Mouse (Mus musculus): ENCODE measurements around the gene Ppp4r4. TPM values are rescaled to one million over a fixed set of nuclear protein-coding genes. Genes with fewer than 3 reads are reported as not detected.
A peak's percentile ranks its signal among the peaks of the same experiment; 100 is the strongest.
"Not testable (repeated sequence)": the region's sequence is repeated elsewhere in the genome, so short reads cannot be mapped to it uniquely, and the experiment has no call there.

Gene Ppp4r4
- total RNA-seq, 2 experiments from 2014 or later = not detected

DNA sequence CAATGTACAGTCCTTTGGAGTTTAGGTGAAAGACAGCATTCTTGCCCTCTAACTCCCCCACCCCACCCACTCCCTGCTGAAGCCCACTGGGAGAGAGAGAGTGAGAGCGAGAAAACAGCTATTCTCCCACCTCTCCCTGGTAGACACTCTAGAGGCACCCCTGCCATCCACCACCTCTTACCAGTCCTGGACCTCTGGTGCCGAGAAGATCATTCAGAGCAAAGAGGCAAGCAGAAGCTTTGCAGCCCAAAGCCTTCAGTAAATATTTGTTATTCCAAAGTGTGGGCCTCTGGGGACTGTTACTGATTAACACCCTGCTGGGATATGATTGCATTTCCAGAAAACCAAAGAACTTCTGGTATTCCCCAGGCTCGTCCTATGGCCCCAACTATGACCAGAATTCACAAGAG, 99.1 kb downstream of the Ppp4r4 start, which contains the start of gene Serpina10:
Gene Serpina10, minus strand, starts transcription at position 242 of the 410 bp plus-strand sequence.
- ATAC-seq (ENCODE audit: poor library complexity, severe bottlenecking) = no peak

DNA sequence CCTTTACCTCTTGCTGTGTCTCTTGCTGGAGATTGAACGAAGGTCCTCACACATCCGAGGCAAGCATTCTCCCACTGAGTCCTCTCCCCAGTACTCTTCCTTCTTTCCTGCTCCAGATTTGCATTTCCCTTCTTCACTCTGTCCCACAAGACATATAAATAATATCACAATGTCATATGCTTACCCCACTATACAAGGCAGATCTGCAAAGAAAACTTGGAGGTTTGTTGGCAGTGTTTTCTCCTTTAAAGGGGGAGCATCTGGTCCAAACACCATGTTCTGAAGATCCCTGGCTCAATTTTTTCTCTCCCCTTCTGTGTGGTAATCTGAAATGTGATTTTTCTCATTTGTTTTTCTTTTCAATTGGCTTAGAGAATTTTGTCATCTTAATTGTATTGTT, 102.3 kb downstream of the Ppp4r4 start:
- ATAC-seq (ENCODE audit: poor library complexity, severe bottlenecking) = no peak

DNA sequence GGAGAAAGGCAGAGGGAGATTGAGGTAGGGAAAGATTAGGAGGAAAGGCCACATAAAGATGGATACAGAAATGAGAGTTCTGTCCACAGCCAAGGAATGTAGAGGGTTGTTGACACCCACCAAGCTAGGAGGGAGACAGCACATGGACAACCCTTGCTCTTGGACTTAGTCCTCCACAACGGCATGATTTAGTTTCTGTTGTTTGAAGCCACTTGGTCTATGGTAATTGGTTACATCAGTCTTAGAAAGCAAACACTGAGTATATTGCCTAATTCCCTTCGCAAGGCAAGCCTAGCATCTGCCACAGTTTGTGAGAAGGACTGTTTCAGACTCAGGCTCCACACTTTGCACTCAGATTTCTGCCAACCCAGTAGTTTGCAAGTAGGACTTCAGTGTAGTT, 103.8 kb downstream of the Ppp4r4 start:
- no peak for ATAC-seq (ENCODE audit: poor library complexity, severe bottlenecking)

DNA sequence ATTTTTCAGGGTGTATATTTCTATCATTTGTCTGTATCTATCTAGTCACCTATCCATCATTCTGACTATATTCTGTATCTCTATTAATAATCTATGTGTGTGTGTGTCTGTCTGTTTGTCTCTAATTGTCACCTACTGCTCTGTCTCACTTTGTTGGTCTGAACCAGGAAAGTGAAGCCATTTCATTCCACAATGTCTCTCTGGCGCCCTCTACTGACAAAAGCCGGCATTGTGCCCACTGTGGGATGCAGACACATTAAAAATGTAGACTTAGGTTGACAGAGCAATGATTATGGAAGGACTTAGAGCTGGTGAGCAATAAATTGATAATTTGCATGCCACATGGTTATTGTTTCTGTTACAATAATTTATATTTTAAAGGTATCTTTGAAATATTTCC, 111.3 kb downstream of the Ppp4r4 start:
- ATAC-seq (ENCODE audit: poor library complexity, severe bottlenecking) = peak; percentile 62

DNA sequence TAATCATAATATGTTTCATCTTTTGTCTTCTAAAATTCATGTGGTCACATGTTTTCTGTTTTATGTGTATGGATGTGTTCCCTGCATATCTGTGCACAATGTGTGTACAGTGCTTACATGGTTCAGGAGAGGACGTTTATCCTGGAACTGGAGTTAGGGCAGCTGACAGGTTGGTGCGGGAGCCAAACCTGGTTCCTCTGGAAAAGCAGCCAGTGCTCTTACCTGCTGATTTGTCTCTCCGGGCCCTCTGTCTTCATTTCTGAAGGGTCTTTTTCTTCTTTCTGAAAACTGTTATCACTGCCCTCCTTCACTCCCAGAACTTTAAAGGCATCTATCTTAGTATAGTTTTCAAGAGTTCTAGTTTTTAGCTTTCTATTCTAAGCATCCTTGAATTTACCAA, 111.7 kb downstream of the Ppp4r4 start:
- no peak for ATAC-seq (ENCODE audit: poor library complexity, severe bottlenecking)

DNA sequence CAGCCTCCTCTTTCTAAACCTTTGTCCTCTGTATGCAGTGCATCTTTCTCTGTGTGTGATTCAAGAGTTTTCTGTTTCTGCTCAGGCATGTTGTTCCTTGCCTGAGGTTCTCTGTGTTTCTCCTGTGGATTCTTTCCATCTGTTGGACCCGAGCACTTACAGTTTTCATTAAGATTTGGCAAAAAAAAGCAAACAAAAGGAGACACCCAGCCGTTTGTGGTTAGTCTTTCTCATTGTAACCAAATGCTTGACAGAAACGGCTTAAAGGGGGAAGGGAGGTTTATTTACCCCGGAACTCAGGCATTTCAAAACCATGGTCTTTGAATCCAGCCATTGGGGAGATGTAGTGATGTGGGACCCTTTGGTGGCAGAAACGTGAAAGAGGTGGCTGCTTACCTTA, 112.5 kb downstream of the Ppp4r4 start:
- no peak for ATAC-seq (ENCODE audit: poor library complexity, severe bottlenecking)

DNA sequence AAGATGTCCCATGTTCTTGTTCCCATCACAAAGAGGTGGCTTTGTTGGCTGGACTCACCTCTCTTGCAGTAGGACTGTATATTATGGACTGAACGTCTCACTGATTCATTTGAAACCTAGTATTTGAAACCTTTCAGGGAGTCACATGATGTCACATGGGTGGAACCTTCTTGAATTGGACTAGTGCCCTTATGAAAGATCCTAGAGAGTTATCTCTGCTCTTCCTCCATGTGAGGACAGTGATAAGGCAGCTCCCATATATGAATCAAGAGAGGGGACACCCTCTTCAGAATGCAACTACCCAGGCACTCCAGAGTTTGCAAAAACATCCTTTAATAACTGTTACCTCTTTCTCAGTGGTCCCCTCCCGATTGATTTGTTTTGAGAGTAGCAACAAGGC, 114.2 kb downstream of the Ppp4r4 start:
- ATAC-seq (ENCODE audit: poor library complexity, severe bottlenecking) = no peak

DNA sequence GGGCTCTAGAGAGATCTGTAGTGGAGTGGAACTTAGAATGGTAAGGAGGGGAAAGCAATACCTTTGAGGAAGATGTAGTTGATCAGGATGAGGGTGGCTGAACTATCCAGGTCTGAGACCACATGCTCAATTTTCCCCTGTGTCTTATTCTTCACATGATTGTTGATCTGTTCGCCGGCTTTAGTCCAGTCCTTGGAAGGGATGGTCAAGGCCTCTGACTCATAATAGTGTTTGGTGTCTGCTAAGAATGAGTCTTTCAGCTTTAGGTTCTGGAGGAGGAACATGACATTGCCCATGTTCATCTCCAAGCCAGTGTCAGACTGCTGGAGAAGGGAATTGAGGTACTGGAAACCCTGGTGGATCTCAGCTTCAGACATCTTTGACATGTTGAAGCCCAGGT, 121.8 kb downstream of the Ppp4r4 start:
- no peak for ATAC-seq (ENCODE audit: poor library complexity, severe bottlenecking)

DNA sequence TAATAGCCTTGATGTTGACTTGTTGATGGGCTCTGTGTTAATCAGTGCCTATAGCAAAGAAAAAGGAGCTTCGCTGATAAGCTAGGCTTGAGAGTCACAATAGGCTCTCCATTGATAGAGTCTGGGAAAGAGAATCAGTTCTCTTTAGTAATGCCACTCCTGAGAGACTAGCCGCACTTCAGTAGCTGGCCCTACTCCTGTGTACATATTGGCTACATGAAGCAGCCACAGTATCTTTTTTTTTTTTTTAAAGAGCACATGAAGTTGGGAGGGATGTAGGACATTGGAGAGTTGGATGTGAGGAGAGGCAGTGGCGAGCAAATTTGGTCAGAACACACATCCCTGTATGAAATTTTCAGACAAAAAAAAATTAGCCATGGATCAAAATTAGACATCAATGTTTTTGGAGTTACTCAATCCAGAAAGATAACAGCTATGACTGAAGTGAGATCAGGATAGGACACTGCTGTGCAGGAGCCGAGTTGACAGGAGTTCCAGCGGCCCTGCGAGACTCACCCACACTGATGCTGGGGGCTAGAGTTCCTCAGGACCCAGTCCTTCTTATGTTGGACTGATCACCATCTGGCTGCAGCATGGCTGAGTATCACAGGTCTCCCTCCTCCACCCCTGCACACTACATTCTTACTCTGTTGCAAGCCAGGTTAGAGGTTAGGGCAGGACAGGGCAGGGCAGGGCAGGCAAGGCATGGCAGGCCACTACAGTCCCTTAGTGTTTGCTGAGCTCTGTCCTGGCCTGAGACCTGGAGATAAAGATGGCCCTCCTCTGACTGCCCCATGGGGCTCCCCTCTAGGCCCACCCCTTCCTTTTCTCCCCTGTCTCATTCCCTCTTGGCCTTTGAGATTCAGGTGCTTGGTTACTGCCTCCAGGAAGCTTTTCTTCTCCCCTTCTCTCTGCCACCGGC, 123.3 kb downstream of the Ppp4r4 start:
- ATAC-seq (ENCODE audit: poor library complexity, severe bottlenecking) = no peak

DNA sequence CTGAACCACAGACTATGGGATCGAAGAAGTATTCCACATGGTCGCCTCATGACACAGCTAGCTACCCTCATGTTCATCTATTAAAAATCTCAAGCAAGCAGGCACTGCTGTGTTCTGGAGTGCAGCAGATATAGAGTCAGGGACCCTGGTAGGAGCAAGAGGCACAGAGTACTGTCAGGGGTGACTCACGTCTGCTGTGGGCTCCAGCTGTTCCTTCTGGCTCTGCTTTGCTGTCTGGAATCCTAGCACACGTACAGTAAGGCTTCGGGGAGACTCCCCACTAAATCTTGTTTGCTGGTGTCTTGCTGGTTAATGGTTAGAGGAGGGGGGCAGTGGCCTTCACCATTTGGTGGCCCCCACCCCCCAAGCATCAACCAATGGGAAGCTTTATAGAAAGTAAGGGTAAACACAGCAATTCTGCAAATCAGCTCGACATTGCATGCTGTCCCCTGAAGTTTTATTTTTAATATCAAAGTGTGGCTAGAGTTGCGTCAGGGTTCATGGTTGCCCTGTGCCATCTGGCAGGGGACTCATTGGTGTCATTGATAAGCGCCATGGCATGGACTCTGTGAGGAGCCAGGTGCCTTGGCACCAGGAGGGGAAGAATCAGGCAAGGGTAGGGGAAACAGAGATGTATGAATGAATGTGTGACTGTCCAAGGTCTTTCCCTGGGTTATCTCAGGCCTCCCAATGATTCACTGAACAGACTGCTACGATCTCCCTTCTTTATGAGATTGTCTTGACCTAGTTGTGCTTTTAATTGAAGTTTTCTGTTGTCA, 125.0 kb downstream of the Ppp4r4 start, which contains the start of gene Serpina6:
Gene Serpina6, minus strand, starts transcription at position 365 of the 779 bp plus-strand sequence.
- ATAC-seq (ENCODE audit: poor library complexity, severe bottlenecking) = no peak

DNA sequence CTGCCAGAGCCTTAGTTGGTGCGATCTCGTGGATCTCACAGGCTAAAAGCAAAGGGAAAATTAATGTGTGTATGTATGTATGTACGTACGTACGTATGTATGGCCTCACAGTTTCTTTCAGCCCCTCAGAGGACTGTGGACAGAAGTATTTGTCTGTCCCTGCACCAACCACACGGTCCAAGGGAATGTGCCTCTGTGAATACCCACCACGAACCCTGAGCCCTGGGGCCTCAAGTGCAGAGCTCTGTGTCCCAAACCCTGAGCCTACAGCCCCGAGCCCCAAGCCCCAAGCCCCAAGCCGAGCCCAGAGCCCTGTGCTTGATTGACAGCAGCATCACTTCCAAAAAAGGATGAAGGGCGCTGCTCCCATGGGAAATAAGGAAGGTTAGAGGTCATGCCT, 125.9 kb downstream of the Ppp4r4 start:
- no peak for ATAC-seq (ENCODE audit: poor library complexity, severe bottlenecking)

DNA sequence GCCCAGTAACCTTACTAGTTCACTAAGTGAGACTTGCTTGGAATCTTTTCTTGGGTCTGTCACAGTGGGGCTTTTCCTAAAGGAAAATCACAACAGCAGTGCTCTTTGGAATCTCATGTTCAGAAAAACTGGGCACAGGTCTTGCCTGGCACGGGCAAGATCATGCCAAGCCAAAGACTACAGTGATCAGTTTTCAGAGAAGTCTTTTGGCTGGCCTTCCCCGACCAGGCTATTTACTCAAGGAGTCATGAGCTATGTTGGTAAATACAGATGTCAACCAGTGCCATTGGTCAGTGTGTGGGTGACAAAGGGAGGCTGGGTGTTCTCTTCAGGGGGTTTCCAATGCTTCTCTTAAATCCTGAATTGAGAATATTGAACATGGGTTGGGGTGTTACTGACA, 127.1 kb downstream of the Ppp4r4 start:
- ATAC-seq (ENCODE audit: poor library complexity, severe bottlenecking) = no peak

DNA sequence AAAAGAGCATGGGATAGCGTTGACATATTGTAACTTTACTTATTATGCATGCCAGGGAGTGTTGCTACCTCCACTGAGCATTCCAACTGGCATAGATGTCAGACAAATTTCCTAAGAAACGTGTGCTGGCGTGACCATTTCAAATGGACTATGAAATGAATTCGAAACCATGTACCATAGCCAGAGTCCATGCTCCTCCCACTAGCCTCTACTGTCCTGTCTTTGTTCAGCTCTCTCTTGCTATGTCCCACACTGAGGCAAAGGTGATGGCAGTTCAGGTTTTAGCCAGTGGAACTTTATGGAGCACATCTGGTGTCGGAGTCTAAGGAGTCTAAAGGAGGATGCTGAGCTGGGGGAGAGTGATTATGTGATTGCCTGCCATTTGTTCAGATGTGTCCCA, 128.0 kb downstream of the Ppp4r4 start:
- ATAC-seq (ENCODE audit: poor library complexity, severe bottlenecking) = no peak

DNA sequence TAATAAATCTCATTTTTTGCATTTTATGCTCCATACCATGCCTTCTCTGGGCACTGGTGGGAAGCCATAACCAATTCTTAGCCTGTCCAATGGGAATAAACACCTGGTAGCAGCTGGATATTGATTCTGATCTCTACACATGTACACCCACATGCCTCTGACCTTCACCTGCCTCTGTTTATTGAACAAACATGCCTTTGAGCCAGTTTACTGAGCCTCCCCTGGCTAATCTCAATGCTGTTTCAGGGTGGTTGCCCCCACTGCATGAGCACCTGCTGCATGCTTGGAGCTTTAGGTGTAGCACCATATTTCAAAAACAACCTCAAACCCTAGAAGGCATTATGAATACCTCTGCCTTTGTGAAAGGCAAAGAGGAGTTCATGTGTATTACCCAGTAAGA, 130.0 kb downstream of the Ppp4r4 start:
- ATAC-seq (ENCODE audit: poor library complexity, severe bottlenecking) = not testable (repeated sequence)

Other genes with a start within 250 kb of the Ppp4r4 start
- gene Fam181a, start 221.3 kb upstream of the Ppp4r4 start, total RNA-seq (2015) = not detected in 2 replicates
- gene Fam181a, start 221.3 kb upstream of the Ppp4r4 start, total RNA-seq (2017) = not detected in 2 replicates
- 0.11 and 0.27 TPM in 2 replicates for gene Asb2, start 176.3 kb upstream of the Ppp4r4 start, total RNA-seq (2015)
- gene Asb2, start 176.3 kb upstream of the Ppp4r4 start, total RNA-seq (2017) = 0.33 TPM in 1 of 2 replicates, not detected in the other
- 1.1 and 1.4 TPM in 2 replicates for gene Otub2, start 143.6 kb upstream of the Ppp4r4 start, total RNA-seq (2015)
- 0.77 and 1.1 TPM in 2 replicates for gene Otub2, start 143.6 kb upstream of the Ppp4r4 start, total RNA-seq (2017)
- gene 9330161L09Rik, start 124.5 kb upstream of the Ppp4r4 start, total RNA-seq (2015) = 0.94 TPM in 1 of 2 replicates, not detected in the other
- gene 9330161L09Rik, start 124.5 kb upstream of the Ppp4r4 start, total RNA-seq (2017) = 0.89 and 1.4 TPM in 2 replicates
- 53.0 and 58.9 TPM in 2 replicates for gene Ddx24, start 106.5 kb upstream of the Ppp4r4 start, total RNA-seq (2015)
- 63.8 and 73.0 TPM in 2 replicates for gene Ddx24, start 106.5 kb upstream of the Ppp4r4 start, total RNA-seq (2017)
- gene Ifi27, start 98.1 kb upstream of the Ppp4r4 start, total RNA-seq (2015) = 46.3 and 55.9 TPM in 2 replicates
- gene Ifi27, start 98.1 kb upstream of the Ppp4r4 start, total RNA-seq (2017) = 19.3 and 26.8 TPM in 2 replicates
- 433 and 468 TPM in 2 replicates for gene Ifi27l2a, start 88.6 kb upstream of the Ppp4r4 start, total RNA-seq (2015)
- gene Ifi27l2a, start 88.6 kb upstream of the Ppp4r4 start, total RNA-seq (2017) = 365 and 515 TPM in 2 replicates
- not detected in 2 replicates for gene Ifi27l2b, start 75.1 kb upstream of the Ppp4r4 start, total RNA-seq (2015)
- gene Ifi27l2b, start 75.1 kb upstream of the Ppp4r4 start, total RNA-seq (2017) = not detected in 2 replicates
- not detected in 2 replicates for gene Serpina10, start 99.2 kb downstream of the Ppp4r4 start, total RNA-seq (2015)
- gene Serpina10, start 99.2 kb downstream of the Ppp4r4 start, total RNA-seq (2017) = 0.08 TPM in 1 of 2 replicates, not detected in the other
- not detected in 2 replicates for gene Serpina6, start 124.9 kb downstream of the Ppp4r4 start, total RNA-seq (2015)
- gene Serpina6, start 124.9 kb downstream of the Ppp4r4 start, total RNA-seq (2017) = not detected in 2 replicates
- gene Serpina16, start 143.9 kb downstream of the Ppp4r4 start, total RNA-seq (2015) = not detected in 2 replicates
- gene Serpina16, start 143.9 kb downstream of the Ppp4r4 start, total RNA-seq (2017) = not detected in 2 replicates
- gene Serpina1f, start 163.2 kb downstream of the Ppp4r4 start, total RNA-seq (2015) = not detected in 2 replicates
- not detected in 2 replicates for gene Serpina1f, start 163.2 kb downstream of the Ppp4r4 start, total RNA-seq (2017)
- gene Serpina1d, start 241.3 kb downstream of the Ppp4r4 start, total RNA-seq (2015) = not detected in 2 replicates
- gene Serpina1d, start 241.3 kb downstream of the Ppp4r4 start, total RNA-seq (2017) = not detected in 2 replicates